Mouse (Mus musculus) heart, adult 8-10 months (tissue): ENCODE measurements around the gene Cpb1. TPM values are rescaled to one million over a fixed set of nuclear protein-coding genes. Genes with fewer than 3 reads are reported as not detected.

Experiments
- microRNA-seq: library from miRNA; unstranded; fragments of <30 nt; microRNA quantifications from one replicate; pipeline ENCODE4 v1.2.0, GENCODE M21; 2022
- total RNA-seq, 4 experiments: library from RNA; stranded (reverse); gene quantifications; 2 replicates each; pipeline ENCODE4 v1.2.4; 2022

The Cpb1 gene
- total RNA-seq, 4 experiments from 2014 or later, result not detected

Small RNAs within 50 kb of the gene (microRNA-seq; reads per million reads assigned to microRNA genes)
- gene Mir7007, result not detected

Other genes with a start within 250 kb of the Cpb1 start
- 1 to 10 TPM; 6.3 to 8.4 (median 7.1) TPM for gene Hps3, start 240.4 kb downstream of the Cpb1 start, total RNA-seq
- gene Hltf, start 217.9 kb downstream of the Cpb1 start, total RNA-seq, result 10 to 100 TPM in 3 of 4 experiments, 1 to 10 TPM in 1; 8.4 to 16.7 (median 11.6) TPM
- 100 to 1,000 TPM; 159 to 174 (median 169) TPM for gene Gyg, start 120.4 kb downstream of the Cpb1 start, total RNA-seq
- 1 to 10 TPM in 1 of 4 experiments, under 1 TPM in 3; 0.66 to 1.6 (median 0.88) TPM for gene Cpa3, start 33.6 kb downstream of the Cpb1 start, total RNA-seq
- not detected for gene Agtr1b, start 91.4 kb upstream of the Cpb1 start, total RNA-seq